Mouse (Mus musculus): ENCODE data around the gene Dpp7.

Dpp7 gene

DNA sequence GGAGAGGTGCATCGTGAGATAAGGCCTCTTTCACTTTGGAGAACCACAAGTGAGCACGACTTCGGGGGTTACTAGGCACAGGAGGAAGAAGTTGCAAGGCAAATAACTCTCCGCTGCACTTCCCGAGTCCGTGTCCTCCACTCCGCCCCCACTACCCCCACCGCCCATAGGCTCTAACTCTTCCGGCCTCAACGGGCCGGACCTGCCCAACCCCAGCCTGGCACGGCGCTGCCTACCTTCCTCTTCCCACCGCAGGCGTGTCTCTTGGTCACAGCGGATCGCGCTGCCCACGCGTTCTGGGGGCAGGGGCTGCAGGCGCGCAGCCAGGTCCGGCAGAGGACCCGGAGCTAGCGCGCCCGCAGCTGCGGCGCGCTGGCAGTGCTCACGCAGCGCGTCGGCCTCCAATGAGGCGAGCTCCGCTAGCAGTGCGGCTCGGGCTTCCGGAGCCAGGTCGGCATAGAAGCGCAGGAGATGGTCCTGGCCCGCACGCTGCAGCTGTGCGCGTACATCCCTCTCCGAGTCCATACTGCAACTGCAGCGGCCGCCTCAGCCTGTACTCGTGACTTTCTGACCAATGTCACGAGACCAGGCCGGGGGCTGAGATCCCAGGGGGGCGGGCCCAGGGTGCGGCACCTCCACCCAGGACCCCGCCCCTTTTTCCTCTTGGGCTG is 9.1 kb upstream of the Dpp7 start, which contains the start of gene Uap1l1:
TSS of gene Uap1l1 (minus strand) at position 592 of the 671 bp plus-strand sequence.
- peak; percentile 81 for DNase-seq

DNA sequence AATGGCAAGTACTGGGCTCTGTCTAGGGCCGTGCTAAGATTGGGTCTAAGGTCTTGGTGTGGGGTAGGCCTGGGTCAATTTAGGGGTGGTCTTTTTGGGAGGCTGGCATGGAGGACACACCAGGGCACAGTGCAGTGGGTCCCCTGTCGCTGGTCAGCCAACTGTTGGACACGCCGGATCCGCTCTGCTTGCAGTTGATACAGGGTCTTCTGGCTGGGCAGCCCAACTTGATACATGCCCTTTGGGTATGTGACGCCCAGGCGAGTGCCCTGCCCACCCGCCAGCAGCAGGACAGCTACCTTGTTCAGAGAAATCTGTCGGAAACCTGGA is 8.6 kb upstream of the Dpp7 start:
- DNase-seq, result no peak

DNA sequence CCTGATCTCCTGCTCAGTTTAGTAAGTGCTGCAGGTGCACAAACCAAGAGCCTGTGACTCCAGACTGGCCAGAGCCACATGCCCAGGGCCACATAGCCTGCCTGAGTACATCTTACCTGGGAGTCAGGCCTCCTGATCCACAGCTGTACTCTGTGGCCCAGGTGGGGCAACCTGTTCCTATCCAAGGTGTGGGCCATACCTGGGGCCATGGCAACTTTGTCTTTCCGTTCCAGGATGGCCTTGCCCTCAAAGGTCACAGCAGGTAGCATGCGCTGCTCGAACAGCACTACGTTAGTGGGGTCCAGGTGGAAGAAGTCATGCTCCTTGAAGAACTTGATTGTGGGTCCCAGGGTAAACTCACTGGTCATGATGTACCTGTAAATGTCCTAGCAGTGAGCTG is 8.2 kb upstream of the Dpp7 start:
- DNase-seq, result no peak

DNA sequence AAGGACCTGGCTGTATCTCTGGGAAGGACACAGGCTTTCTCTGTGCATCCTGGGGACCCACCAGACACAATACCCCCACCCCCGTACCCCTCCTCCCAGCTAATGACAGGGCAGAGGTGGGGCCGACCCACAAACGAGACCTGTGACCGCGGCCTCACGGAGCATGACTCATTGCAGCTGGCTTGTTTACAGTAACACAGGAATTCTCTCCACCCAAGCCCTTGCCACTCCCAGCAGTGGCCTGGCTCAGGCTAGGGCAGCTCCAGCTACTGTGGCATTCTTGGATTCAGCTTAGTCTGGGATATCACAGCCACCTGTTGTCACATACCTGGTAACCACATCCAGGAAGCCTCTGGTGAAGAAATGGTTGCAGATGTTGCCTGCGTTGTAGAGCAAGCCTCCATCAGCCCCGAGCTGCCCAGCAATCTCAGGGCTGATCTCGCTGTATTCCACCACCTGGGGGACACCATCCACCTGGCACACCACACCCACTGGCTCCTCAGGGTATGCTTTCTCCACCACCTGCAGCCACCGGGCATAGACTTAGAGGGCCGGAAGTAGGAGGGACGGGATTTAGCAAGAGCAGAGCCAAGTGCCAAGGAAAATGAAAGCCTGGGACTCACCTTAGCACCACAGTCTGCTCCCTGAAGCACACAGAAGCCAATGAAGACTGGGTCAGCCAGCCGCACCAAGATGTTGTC is 7.5 kb upstream of the Dpp7 start:
- DNase-seq, result peak; percentile 41

DNA sequence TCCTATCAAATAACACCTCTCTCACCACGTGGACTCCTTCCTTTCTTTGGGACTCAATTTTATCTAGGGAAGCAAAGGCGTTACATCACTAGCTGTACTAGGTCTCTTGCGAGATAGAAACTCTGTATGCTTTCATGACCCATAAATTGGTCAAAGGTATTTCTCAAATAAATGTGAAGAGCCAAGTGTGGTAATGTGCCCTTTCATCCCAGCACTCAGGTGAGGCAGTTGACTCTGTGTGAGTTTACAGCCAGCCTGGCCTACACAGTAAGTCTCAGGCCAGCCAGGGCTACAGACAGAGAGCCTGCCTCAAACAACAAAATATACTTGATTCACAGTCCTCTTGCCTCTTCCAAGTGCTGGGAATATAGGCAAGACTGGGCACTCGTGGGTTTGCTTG is 3.7 kb upstream of the Dpp7 start:
- no peak for DNase-seq

DNA sequence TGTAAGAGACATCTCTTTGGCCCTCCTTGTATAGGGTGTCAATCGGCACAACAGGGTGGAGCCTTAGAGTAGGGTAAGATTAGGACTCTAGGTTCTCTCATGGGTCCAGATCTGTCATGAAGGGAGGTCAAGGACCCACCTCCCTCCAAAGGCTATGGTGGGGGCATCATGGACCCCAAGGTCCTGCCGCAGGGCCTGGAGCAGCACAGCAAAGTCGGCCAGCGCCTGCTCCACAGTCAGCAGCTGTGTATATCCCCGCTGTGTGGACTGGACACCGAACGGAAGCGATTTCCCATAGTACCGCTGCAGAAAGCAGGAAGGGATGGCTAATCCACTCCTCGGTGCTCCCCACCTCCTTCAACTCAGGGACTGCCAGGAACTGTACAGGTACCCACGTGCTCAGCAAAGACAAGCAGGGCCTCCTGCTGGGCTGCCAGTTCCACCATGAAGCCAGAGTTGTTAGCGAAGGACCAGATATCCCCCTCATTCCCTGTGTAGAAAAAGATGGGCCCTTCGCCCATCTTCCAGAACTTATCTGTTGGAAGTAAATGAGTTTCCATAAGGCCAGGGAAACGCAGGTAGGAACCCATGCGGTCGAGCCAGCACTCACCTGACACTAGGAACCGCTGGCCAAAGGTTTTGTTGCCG is 616 bp downstream of the Dpp7 start:
- no peak for DNase-seq

DNA sequence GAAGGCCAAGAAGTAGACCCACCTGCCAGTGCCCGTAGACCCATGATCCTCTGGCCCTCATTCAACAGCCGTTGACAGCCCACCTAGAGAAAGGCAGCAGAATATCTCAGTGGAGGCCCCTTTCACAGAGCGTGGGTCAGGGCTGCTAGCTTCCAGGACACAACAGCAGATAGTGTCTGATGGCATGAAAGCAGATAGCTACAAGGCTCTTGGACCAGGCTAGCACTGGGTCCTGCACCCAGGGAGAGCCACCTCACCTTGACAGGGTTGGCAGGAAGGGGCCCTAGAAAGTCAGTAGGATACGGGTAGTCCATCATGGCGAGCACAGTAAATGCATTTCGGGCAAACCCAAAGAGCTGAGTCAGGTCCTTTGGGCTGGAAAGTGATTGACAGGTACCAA is 1.9 kb downstream of the Dpp7 start:
- DNase-seq, result no peak

DNA sequence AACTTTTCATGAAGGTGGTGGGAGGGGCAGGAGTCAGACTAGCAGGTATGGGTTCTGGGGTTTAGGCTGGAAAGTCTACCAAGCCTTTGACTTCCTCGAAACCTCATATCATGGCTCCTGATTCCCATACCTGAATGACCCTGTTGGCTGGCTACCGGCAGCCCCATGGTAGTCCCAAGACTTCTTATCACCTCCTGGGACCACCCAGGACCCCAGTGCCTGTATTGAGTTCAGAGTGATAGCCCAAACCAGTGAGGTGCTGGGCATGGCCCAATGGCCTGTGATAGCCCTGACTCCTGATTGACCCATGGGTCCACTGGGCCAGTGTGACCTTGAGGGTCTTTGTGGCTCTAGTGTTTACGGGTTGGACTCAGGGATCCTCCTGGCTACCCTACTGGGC is 5.5 kb downstream of the Dpp7 start:
- no peak for DNase-seq

DNA sequence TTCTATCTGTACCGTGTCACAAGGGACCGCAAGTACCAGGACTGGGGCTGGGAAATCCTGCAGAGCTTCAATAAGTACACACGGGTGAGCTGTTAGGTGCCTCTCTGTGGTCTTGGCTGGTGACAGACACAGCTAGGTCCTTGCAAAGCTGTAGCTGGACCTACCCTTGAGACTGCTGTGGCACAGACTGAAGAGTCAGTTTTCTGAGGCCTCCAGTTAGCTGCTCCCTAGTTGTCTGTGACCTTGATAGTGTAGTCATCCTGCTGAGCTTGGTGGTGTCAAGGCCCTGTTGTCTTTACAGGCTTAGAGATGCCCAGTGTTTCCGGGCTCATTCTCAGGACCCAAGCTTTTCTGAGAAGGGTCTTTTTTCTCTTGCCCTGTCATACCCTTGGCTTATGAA is 6.7 kb downstream of the Dpp7 start:
- no peak for DNase-seq

DNA sequence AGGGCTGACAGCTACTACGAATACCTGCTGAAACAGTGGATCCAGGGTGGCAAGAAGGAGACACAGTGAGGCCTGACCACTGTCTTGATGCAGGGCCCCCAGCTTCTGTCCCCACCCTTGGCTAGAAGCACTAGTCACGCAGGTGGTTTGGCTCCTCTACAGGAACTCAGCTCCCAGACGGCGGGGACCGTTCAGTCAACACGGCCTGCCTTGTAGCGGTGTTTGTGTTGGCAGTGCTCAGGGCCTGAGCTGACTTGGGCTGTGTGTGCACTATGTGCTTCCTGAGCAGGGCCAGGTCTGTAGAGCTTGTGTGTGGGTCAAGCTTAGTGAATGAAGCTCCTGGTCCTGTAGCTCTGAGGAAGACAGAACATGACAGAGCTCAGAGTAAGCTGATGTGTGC is 8.0 kb downstream of the Dpp7 start:
- peak; percentile 37 for DNase-seq

DNA sequence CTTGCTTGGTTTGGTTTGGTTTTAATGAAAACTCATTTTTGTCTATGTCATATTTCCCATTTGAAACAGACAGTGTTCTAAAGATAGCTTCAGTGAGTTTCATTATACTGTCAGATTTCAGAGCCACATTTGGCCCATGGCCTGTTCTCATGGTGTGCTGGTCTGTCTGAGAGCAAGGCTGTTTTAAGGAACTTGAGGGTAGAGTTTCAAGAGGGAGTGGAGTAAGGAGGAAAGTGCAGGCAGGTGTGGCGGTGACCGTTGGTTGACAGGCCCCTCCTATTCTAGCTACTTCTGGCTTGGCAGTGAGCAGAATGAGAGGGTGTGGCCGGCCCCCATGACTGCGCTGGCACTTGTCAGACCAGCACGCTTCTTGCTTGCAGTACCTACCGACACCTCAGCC is 17.9 kb downstream of the Dpp7 start:
- no peak for DNase-seq

DNA sequence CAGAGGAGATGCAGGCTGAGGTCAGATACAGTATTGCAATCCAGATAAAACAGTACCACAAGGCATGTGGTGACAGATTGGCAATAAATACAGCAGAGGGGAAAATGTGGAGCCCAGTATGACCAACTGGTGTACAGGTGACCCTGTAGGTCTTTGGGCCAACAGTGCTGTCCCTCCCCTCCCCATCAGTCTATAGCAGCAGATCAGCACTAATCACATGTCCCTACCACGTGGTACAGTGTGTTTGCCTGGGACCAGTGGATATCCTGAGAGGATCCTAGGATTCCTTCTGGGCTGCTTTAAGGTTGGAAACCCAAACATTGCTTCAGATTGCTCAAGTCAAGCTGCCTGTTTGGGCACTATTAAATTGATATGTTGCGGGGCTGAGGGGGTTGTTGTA is 22.6 kb downstream of the Dpp7 start:
- DNase-seq, result no peak

DNA sequence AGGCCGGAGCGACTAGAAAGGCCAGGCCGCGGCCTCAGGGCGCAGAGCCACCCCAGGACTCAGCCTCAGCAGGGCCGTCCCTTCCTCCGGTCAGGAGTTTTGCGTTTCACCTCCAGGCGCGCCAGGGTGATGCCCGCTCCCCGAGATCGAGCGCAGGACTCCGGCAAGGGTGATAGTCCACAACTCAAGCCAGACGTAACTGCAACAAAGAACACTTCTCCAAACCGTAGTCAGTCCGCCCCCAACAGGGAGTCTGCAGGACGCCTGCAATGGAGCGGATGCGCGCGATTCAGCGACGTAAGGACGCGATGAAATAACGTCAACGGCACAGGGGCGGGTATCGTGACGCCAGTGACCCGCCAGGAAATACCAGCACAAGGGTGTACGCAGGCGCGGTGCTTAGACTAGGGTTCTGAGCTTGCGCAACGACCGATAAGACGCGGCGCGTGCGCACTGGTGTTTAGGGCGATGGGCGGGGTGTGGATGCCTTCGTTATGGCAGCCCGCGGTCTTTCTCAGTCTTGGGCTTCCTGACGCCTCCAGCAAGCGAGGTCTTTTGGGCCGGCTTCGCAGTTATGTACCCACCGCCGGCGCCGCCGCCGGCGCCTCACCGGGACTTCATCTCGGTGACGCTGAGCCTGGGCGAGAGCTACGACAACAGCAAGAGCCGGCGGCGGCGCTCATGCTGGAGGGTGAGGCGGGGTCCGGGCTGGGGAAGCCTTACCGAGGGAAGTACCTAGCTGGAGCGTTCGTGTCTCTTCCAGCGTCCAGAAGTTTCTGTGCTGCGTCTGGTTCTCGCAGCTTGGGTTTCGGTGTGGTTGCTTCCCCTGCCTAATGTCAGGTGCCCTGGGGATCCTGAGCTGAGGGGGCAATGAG is 23.6 kb downstream of the Dpp7 start, which contains the start of gene Man1b1:
TSS of gene Man1b1 (plus strand) at position 53 of the 875 bp plus-strand sequence.
- DNase-seq, result peak; percentile 99

DNA sequence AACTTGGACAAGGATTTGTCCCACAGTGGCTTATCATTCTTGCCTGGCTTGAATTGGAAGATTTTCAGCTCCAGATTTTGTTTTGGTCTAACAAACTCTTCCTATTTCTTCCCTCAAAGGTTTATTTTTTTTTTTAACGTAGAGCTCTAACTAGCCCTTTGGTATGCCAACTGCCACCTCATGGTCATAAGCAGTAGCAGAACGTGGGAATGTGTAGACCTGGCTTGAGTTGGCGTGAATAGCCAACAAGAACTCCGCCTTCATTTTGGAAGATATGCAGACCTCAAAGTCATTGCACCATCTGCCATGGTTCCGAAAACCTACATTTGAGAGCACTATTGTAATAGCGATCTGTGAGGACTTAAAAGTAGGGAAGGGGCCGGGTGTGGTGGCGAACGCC is 24.7 kb downstream of the Dpp7 start:
- no peak for DNase-seq

DNA sequence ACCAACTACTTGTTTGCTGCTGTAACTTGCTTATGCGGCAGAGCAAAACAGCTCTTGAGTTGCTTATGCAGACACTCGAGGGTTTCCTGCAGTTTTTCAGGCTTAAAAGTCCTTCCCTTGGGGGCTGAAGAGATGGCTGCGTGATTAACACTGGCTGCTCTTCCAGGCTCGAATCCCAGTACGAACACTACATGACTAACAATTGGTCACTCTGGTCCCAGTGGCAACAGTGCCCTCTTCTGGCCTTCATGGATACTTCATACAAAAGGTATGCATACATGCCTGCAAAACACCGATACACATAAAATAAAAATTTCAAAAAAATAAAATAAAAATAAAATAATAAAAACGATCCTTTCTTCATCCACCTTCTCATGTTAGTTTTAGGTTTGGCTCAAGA is 27.7 kb downstream of the Dpp7 start:
- no peak for DNase-seq

DNA sequence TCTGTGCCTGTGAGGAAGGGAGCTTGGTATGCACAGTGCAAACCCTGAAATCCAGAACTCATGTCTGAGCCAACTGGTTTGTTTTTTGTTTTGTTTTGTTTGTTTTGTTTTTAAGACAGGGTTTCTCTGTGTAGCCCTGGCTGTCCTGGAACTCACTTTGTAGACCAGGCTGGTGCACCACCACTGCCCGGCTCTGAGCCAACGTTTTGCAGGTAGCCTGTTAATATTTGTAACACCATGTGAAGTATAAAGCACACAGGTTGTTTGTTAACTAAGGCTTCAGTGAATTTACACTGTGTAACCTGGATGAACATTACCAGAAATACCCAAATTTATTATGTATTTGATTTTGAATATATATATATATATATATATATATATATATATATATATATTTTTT is 30.1 kb downstream of the Dpp7 start:
- DNase-seq, result no peak

DNA sequence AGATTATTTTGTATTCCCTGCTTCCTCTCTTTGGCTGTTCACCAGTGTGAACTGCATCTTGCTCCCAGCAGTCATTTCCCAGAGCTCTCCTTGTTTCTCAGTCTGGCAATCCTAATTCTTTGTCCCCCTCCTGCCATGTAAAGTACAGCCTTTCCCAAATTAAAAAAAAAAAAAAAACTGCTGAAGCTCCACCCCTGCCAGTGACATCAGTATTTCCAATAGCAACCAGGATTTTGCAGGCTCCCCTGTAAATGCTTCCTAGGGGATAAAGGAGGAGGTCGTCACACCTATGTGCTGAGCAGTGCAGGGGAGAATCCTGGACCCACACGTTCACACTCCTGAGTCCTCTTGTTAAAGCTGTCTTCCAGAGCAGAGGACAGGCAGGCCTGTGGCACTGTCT is 36.1 kb downstream of the Dpp7 start:
- DNase-seq, result no peak

DNA sequence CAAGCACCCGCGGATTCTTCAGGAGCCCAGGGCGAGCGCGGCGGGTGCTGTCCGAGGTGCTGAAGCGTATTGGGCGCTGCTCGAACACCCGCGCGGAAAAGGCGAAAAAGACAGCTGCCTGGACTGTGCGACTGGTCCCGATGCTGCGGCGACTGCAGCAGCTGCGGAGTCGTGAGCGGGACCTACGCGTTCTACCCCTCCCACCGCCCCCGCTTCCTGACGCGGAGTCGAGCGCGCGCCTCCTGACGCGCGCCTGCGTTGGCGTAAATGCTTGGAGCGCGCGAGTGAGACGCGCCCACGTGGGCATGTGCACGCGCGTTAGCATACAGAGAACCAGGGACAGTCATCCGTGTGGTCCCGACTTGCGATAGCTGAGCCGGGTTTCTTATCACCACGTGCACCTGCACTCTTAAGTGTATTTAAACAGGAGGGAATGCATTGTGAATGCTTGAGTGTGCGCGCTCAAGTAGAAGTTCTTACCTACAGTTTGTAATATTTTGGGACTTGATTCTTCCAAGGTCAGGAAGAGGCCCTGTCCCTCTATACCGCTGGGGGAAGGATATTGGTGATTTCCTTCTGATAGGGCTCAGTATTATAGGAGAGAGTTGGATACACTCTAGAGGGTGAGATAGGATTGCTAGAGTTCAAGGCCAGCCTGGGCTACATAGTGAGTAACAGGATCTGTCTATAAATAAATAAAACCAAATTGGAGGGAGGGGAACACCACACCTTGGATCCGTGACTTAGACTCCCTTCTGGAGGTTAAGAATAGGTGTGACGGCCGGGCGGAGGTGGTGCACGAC is 37.0 kb downstream of the Dpp7 start, which contains the start of gene Grin1:
TSS of gene Grin1 (minus strand) at position 217 of the 803 bp plus-strand sequence.
- DNase-seq, result no peak

DNA sequence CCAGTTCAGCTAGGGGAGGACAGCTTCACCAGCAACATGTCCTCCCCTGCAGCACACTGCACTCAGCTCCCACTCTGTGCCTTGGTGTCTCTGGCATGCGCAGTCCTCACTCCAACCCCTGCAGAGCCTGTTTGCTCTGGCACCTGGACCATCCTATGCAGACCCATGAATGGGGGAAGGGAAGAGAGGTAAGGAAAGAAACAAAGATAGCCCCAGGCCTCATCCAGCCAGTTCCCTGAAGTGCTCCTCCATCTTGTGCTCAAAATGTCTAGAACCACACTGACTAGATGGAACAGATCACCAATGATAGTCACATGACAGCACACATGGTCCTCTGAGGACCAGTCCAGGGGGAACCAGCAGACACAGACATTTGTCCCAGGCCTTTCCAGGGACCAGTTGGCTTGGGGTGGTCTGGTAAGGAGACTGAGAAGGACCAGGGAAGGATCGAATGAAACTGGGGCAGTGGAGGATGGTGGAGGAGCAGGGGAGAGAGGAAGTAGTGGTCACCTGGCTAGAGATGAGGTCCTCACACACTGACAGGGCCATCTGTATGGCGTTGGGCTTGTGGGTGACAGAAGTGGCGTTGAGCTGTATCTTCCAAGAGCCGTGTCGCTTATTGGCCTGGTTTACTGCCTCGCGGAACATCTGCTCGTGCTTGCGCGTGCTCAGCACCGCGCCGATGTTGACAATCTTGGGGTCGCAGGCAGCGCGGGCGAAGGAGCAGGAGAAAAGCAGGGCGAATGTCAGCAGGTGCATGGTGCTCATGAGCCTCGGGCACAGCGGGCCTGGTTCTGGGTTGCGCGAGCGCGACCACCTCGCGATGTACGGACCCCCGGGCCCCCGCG is 37.8 kb downstream of the Dpp7 start:
- no peak for DNase-seq

DNA sequence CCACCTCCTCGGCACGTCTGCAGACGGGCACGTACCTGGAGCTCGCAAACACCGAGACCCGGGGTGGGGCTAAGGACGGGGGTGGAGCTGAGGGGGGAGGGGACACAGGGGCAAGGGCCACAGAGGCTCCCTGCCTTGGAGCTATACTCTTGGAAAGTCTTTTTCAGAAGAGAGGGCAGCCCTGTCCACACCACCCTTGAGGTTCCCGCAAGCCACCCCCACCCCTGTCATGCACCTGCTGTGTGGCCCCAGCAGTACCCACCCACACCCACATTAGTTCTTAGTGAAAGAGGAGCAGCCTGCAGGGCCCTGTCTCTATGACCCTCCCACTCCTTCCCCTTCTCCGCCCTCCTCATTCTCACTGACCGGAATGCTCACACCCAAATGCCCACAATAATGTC is 44.7 kb downstream of the Dpp7 start:
- DNase-seq, result no peak

DNA sequence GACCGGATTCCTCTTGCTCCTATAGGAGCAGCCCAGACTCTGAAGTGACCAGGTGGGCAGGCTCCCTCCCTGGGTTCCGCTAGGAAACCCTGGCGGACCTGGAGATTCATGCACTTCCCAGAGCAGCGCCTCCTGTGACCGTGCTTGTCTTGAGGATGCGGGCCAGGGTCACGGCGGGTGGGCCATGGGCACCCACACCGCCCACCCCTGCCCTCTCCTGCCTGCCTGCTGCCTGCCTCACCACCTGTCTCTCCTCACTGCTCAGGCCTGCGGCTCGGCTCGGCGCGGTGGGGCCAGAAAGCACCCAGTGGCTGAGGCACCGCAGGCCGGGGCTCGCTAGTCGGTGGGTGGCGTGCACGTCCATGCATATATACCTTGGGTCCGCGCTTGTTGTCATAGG is 45.2 kb downstream of the Dpp7 start:
- no peak for DNase-seq
